Mouse (Mus musculus) olfactory bulb, adult 2 months (tissue): ENCODE measurements around the gene Epha3.

ENCODE experiments used
- CTCF ChIP-seq: fragments of 200-500 bp; IDR thresholded peaks from 2 replicates; pipeline ENCODE4 v1.5.1; 2012; ENCODE audit warnings: low read depth, mild to moderate bottlenecking, low read length, moderate library complexity; ENCODE audit not compliant: insufficient read depth
- POLR2A ChIP-seq: fragments of 200-500 bp; IDR thresholded peaks from 2 replicates; pipeline ENCODE4 v1.6.1; 2012; ENCODE audit warnings: mild to moderate bottlenecking, low read depth, low read length, moderate library complexity; ENCODE audit not compliant: insufficient read depth

GRCm38 (mm10) chr16:63500975-63501393 is 363.0 kb downstream of the Epha3 start:
- TF ChIP-seq CTCF (no peak), POLR2A (no peak)
